Mouse (Mus musculus): Measurements from ENCODE around the gene Atoh8.

DNA sequence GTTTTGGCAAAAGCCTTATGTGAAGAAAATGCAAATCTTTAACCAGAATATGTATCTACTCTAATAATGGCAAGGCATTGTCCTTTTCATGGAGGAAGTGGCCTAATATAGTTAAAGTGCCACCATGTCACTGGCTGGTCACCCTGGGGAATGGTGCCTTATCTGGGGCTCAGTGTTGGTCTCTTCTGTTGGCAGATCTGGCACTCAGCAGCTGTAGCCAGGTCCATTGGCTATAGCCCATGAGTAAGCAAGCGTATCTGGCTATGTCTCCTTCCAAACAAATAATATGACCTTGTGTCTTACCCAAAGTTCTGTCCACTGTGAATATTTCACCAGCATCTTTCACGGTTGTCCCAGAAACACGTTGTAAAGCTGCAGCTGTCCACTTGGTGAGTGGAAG lies 64.0 kb downstream of the Atoh8 start:
- TF ChIP-seq CTCF (IDR thresholded peaks at IDR 0.05; ENCODE audit: extremely low read depth, insufficient read length, insufficient replicate concordance, low read depth, low read length) (no peak), POLR2A (IDR thresholded peaks at IDR 0.05; ENCODE audit: low read depth, low read length) (no peak)
